Mouse (Mus musculus) kidney, postnatal 0 days (tissue): ENCODE data around the gene Slc24a1. TPM values are rescaled to one million over a fixed set of nuclear protein-coding genes. Genes with fewer than 3 reads are reported as not detected.

ENCODE experiments used
- ATAC-seq: fragments of 200-750 bp; cut with Nextera tagmentation; replicated peaks from 2 replicates; pipeline ENCODE4 v1.8.0; 2017; ENCODE audit warnings: low read depth, moderate number of reproducible peaks, moderate TSS enrichment, moderate library complexity; ENCODE audit not compliant: low FRiP score
- DNase-seq: peaks from one replicate; pipeline ENCODE4 v3.0.0-alpha.2; 2016; ENCODE audit warnings: low spot score
- H3K27ac ChIP-seq: fragments of 300-500 bp; sonication (generic); 2 replicates; pipeline ENCODE4 v1.5.1; 2014; ENCODE audit warnings: mild to moderate bottlenecking
- H3K27me3 ChIP-seq: fragments of 300-500 bp; sonication (generic); 2 replicates; pipeline ENCODE4 v1.6.1; 2014; ENCODE audit warnings: low read length, mixed read lengths; ENCODE audit not compliant: insufficient read depth
- H3K36me3 ChIP-seq: fragments of 300-500 bp; sonication (generic); 2 replicates; pipeline ENCODE4 v1.6.1; 2014; ENCODE audit warnings: low read length, mixed read lengths; ENCODE audit not compliant: insufficient read depth
- H3K4me1 ChIP-seq: fragments of 300-500 bp; sonication (generic); replicated peaks from 2 replicates; pipeline ENCODE4 v1.6.1; 2014; ENCODE audit warnings: antibody characterized with exemption, low read length, mixed read lengths; ENCODE audit not compliant: insufficient read depth
- H3K4me2 ChIP-seq: fragments of 300-500 bp; sonication (generic); 2 replicates; pipeline ENCODE4 v1.6.1; 2014; ENCODE audit warnings: mild to moderate bottlenecking, low read length, moderate library complexity, mixed read lengths
- H3K4me3 ChIP-seq: fragments of 300-500 bp; sonication (generic); replicated peaks from 2 replicates; pipeline ENCODE4 v1.5.1; 2014; ENCODE audit warnings: low read depth, low read length
- H3K9ac ChIP-seq: fragments of 300-500 bp; sonication (generic); 2 replicates; pipeline ENCODE4 v1.6.1; 2014; ENCODE audit warnings: low read depth, low read length
- H3K9me3 ChIP-seq: fragments of 300-500 bp; sonication (generic); replicated peaks from 2 replicates; pipeline ENCODE4 v1.6.1; 2016; ENCODE audit warnings: low read length, inconsistent platforms, mixed read lengths
- CTCF ChIP-seq: IDR thresholded peaks from 2 replicates; pipeline ENCODE4 v1.5.1; 2016; ENCODE audit warnings: antibody characterized with exemption, low read depth, mild to moderate bottlenecking, moderate library complexity
- WGBS: fragments of 180-500 bp; shearing (Covaris S2); extraction: QIAGEN DNeasy Blood & Tissue Kit; methylation state at CpG from one replicate; pipeline ENCODE4 v1.1.7; 2014; 5-methylcytosine and 5-hydroxymethylcytosine counted together
- polyA plus RNA-seq: library from polyadenylated mRNA; unstranded; fragments of >200 nt; fragmentation: Nextera tagmentation; extraction: Ambion mirVana; gene quantifications from 2 replicates; pipeline ENCODE4 v1.2.1, GENCODE M21; 2015

The Slc24a1 gene
- polyA plus RNA-seq, 1 experiment from 2014 or later = not detected

DNA sequence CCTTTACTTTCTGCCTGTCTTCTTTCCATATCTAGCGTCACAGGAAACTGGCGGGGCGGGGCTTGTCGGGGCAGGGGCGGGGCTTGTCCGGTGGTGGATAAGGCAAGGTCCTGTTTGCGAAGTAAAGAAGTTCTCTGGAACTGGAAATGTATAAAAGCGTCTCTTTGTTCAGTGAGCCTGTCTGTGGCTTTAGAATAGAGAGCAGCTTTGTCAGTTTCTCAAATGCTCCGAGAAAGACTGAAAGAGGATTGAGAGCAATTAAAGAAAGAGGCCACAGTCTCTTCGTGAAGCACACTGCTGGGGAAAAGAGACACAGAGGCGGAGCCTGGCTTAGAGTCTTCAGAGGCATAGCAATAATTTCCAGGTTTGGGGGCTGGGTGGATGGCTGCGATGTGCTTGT, 4.9 kb upstream of the Slc24a1 start:
- 37% methylated on average over 12 of the region's 12 CpGs for WGBS
- H3K36me3 ChIP-seq = no peaks in the 10 kb centered on the region
- ATAC-seq (no peak), DNase-seq (no peak)
- H3K9me3 ChIP-seq = no peaks in the 10 kb centered on the region
- H3K4me3 ChIP-seq = no peak overlapping the region
- H3K4me2 ChIP-seq = peak overlapping the region; percentile 34; the same call in 1 of the 2 replicates
- H3K9ac ChIP-seq = no peak overlapping the region
- H3K4me1 ChIP-seq = peaks cover 1% of the 10 kb centered on the region; the same call in 1 of the 2 replicates
- H3K27me3 ChIP-seq = 0 out of 2 replicates have a peak, but pooled peaks cover 3% of the 10 kb centered on the region
- TF ChIP-seq CTCF = no peak
- H3K27ac ChIP-seq = no peak overlapping the region

GRCm38 (mm10) chr9:64953190-64953589, 1.8 kb upstream of the Slc24a1 start:
- no peak overlapping the region for H3K9ac ChIP-seq
- no peak for TF ChIP-seq CTCF
- DNase-seq = no peak
- H3K36me3 ChIP-seq = no peaks in the 10 kb centered on the region
- 0 out of 2 replicates have a peak, but pooled peaks cover 3% of the 10 kb centered on the region for H3K27me3 ChIP-seq
- H3K27ac ChIP-seq = no peak overlapping the region
- no peaks in the 10 kb centered on the region for H3K4me1 ChIP-seq
- H3K4me3 ChIP-seq = no peak overlapping the region
- WGBS = 72% methylated on average over 7 of the region's 7 CpGs
- no peak for ATAC-seq
- no peaks in the 10 kb centered on the region for H3K9me3 ChIP-seq
- no peak overlapping the region for H3K4me2 ChIP-seq

- TF ChIP-seq CTCF = no peak
- Histone ChIP-seq H3K4me3 (no peak overlapping the region), H3K36me3 (no peaks in the 10 kb centered on the region), H3K27ac (no peak overlapping the region), H3K9ac (no peak overlapping the region), H3K27me3 (0 out of 2 replicates have a peak, but pooled peaks cover 3% of the 10 kb centered on the region), H3K9me3 (no peaks in the 10 kb centered on the region), H3K4me1 (no peaks in the 10 kb centered on the region), H3K4me2 (no peak overlapping the region)
- 12% methylated on average over 5 of the region's 5 CpGs for WGBS
- no peak for ATAC-seq
- DNase-seq = no peak
These were observed 648 bp upstream of the Slc24a1 start for GRCm38 (mm10) chr9:64952055-64952454.

DNA sequence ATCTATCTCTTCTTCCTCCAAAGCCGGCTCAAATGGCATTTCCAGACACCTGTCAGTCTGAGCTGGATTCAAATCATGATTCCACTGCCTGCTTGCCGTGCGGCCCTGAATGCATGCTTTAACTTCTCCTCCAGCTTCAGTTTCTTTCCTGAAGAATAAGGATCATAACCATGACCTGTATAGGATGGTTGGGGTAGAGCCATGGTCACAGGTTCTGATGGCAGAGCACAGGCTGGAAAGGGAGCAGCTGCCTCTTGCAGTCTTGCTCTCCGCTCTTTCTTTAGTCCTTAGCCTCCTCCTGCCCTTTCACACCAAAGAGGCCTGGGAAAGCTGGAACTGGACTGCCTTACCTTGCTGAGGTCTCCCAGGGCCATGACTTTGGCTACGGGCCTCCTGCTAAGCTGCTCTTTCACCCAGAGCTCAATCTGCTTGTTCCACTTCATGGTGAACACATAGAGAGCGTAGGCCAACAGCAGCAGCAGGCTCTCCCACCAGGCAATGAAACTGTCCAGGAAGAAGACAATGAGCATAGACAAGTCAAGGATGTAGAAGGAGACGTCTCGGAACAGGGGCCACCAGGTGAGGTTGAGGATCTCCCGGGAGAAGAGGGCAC, 3.8 kb downstream of the Slc24a1 start:
- no peak for ATAC-seq
- Histone ChIP-seq H3K9me3 (no peaks in the 10 kb centered on the region), H3K27ac (no peak overlapping the region), H3K36me3 (no peaks in the 10 kb centered on the region), H3K9ac (no peak overlapping the region), H3K27me3 (0 out of 2 replicates have a peak, but pooled peaks cover 3% of the 10 kb centered on the region), H3K4me1 (0 out of 2 replicates have a peak, but pooled peaks cover 5% of the 10 kb centered on the region), H3K4me2 (no peak overlapping the region), H3K4me3 (no peak overlapping the region)
- DNase-seq = no peak
- no peak for TF ChIP-seq CTCF
- WGBS = 85% methylated on average over 9 of the region's 9 CpGs

DNA sequence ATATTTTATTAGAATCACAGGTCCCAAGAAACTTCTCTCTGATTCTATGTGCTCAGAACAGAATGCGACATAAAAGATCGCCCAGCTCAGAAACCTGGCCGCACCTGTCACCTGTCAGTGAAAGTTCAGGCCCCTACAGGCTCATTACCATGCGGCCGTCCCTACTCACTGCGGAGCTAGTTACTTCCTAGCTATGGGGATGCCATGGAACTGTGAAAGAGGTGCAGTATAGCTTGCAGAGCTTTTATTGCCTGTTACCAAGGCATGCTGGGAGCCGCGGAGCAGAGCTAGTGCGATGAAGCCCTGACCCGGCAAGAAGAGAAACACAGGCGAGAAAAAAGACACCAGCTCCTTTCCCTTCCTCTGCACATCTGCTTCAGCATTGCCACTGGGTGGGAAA, 7.4 kb downstream of the Slc24a1 start:
- no peak overlapping the region for H3K4me3 ChIP-seq
- TF ChIP-seq CTCF = no peak
- H3K4me1 ChIP-seq = 0 out of 2 replicates have a peak, but pooled peaks cover 5% of the 10 kb centered on the region
- ATAC-seq (no peak), DNase-seq (no peak)
- no peak overlapping the region for H3K27ac ChIP-seq
- no peaks in the 10 kb centered on the region for H3K9me3 ChIP-seq
- no peaks in the 10 kb centered on the region for H3K36me3 ChIP-seq
- no peak overlapping the region for H3K4me2 ChIP-seq
- WGBS = 13% methylated on average over 11 of the region's 11 CpGs
- H3K9ac ChIP-seq = no peak overlapping the region
- H3K27me3 ChIP-seq = no peaks in the 10 kb centered on the region

DNA sequence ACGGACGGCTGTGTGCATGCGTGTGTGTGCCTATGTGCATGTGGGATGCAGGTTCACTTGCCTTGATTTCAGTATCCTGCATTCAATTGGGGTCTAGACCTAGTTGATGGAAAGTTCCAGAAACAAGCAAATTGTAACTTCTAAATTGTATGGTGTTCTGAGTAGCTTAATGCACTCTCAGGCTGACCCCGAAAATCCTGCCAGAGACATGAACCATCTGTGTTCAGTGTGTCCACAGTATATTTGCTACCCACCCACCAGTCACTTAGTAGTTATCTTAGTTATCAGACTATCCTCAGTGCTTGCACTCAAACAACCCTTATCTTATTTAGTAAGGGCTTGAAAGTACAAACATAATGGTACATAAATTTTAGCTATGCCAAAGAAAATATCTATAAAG, 9.8 kb downstream of the Slc24a1 start:
- ATAC-seq (no peak), DNase-seq (no peak)
- H3K4me1 ChIP-seq = 0 out of 2 replicates have a peak, but pooled peaks cover 5% of the 10 kb centered on the region
- no peak for TF ChIP-seq CTCF
- no peaks in the 10 kb centered on the region for H3K36me3 ChIP-seq
- no peak overlapping the region for H3K4me3 ChIP-seq
- 75% methylated on average over 4 of the region's 4 CpGs for WGBS
- no peak overlapping the region for H3K9ac ChIP-seq
- H3K27me3 ChIP-seq = no peaks in the 10 kb centered on the region
- H3K9me3 ChIP-seq = no peaks in the 10 kb centered on the region
- no peak overlapping the region for H3K27ac ChIP-seq
- H3K4me2 ChIP-seq = no peak overlapping the region
